Mouse (Mus musculus): Measurements from ENCODE around the gene Phykpl. TPM values are rescaled to one million over a fixed set of nuclear protein-coding genes. Genes with fewer than 3 reads are reported as not detected.

Phykpl gene
- polyA plus RNA-seq, 1 experiment from 2014 or later: 12.4 TPM

- peak overlapping the region; percentile 76 for H3K4me2 ChIP-seq
These were observed 34.4 kb downstream of the Phykpl start for GRCm38 (mm10) chr11:51618894-51619408.

GRCm38 (mm10) chr11:51619409-51620060 lies 35.0 kb downstream of the Phykpl start, which contains the start of gene Nhp2:
Nhp2 (plus strand) TSS chr11:51619735.
- Histone ChIP-seq H3K4me1 (replicated peaks) (peaks cover 35% of the 10 kb centered on the region), H3K9me3 (replicated peaks) (no peaks in the 10 kb centered on the region), H3K36me3 (peaks cover 25% of the 10 kb centered on the region), H3K4me3 (peak within 1 kb of the TSS; percentile 69), H3K9ac (peak within 1 kb of the TSS; percentile 62), H3K27me3 (no peaks in the 10 kb centered on the region), H3K4me2 (peak within 1 kb of the TSS; percentile 76), H3K27ac (peak within 1 kb of the TSS; percentile 35)
- peak; percentile 91 for ATAC-seq (replicated peaks; ENCODE audit: insufficient number of reproducible peaks, insufficient read depth, low FRiP score, low read depth)
- under 1% methylated on average over 51 of the region's 51 CpGs for WGBS

More at GRCm38 (mm10) chr11:51618894-51619408, 34.4 kb downstream of the Phykpl start:
- 0 out of 2 replicates have a peak, but pooled peaks have one; percentile 5 for ATAC-seq (replicated peaks; ENCODE audit: insufficient number of reproducible peaks, insufficient read depth, low FRiP score, low read depth)
- H3K4me1 ChIP-seq (replicated peaks): peaks cover 35% of the 10 kb centered on the region
- no peaks in the 10 kb centered on the region for H3K9me3 ChIP-seq (replicated peaks)
- WGBS: 48% methylated on average over 8 of the region's 8 CpGs
- peak overlapping the region; percentile 69 for H3K4me3 ChIP-seq
- peaks cover 19% of the 10 kb centered on the region for H3K36me3 ChIP-seq
- no peaks in the 10 kb centered on the region for H3K27me3 ChIP-seq
- H3K9ac ChIP-seq: no peak overlapping the region
- peak overlapping the region; percentile 9; the same call in 1 of the 2 replicates for H3K27ac ChIP-seq

- ATAC-seq (replicated peaks; ENCODE audit: insufficient number of reproducible peaks, insufficient read depth, low FRiP score, low read depth): no peak
- WGBS: 1% methylated on average over 11 of the region's 11 CpGs
- peak overlapping the region; percentile 35; the same call in 1 of the 2 replicates for H3K27ac ChIP-seq
These were observed 35.5 kb downstream of the Phykpl start for GRCm38 (mm10) chr11:51620084-51620483.

GRCm38 (mm10) chr11:51621776-51622175 lies 37.2 kb downstream of the Phykpl start:
- 92% methylated on average over 2 of the region's 2 CpGs for WGBS
- Histone ChIP-seq H3K9me3 (replicated peaks) (no peaks in the 10 kb centered on the region), H3K36me3 (peaks cover 44% of the 10 kb centered on the region)

More at GRCm38 (mm10) chr11:51620084-51620483, 35.5 kb downstream of the Phykpl start:
- Histone ChIP-seq H3K9me3 (replicated peaks) (no peaks in the 10 kb centered on the region), H3K9ac (peak overlapping the region; percentile 62), H3K4me2 (peak overlapping the region; percentile 76), H3K27me3 (no peaks in the 10 kb centered on the region), H3K4me3 (peak overlapping the region; percentile 69), H3K4me1 (replicated peaks) (peaks cover 29% of the 10 kb centered on the region), H3K36me3 (peaks cover 30% of the 10 kb centered on the region)

GRCm38 (mm10) chr11:51622971-51623491 lies 38.5 kb downstream of the Phykpl start:
- H3K4me3 ChIP-seq: no peak overlapping the region
- no peaks in the 10 kb centered on the region for H3K9me3 ChIP-seq (replicated peaks)
- ATAC-seq (replicated peaks; ENCODE audit: insufficient number of reproducible peaks, insufficient read depth, low FRiP score, low read depth): no peak
- no peak overlapping the region for H3K4me2 ChIP-seq
- peaks cover 50% of the 10 kb centered on the region for H3K36me3 ChIP-seq
- no peak overlapping the region for H3K9ac ChIP-seq
- H3K27ac ChIP-seq: no peak overlapping the region
- H3K4me1 ChIP-seq (replicated peaks): peaks cover 20% of the 10 kb centered on the region
- WGBS: 76% methylated on average over 7 of the region's 7 CpGs
- no peaks in the 10 kb centered on the region for H3K27me3 ChIP-seq

More at GRCm38 (mm10) chr11:51621776-51622175, 37.2 kb downstream of the Phykpl start:
- H3K9ac ChIP-seq: no peak overlapping the region
- no peak overlapping the region for H3K4me3 ChIP-seq
- H3K4me2 ChIP-seq: no peak overlapping the region
- H3K27ac ChIP-seq: no peak overlapping the region
- H3K4me1 ChIP-seq (replicated peaks): peaks cover 20% of the 10 kb centered on the region
- H3K27me3 ChIP-seq: no peaks in the 10 kb centered on the region
- ATAC-seq (replicated peaks; ENCODE audit: insufficient number of reproducible peaks, insufficient read depth, low FRiP score, low read depth): no peak

GRCm38 (mm10) chr11:51625187-51625820 lies 40.7 kb downstream of the Phykpl start:
- no peak overlapping the region for H3K9ac ChIP-seq
- no peaks in the 10 kb centered on the region for H3K9me3 ChIP-seq (replicated peaks)
- H3K36me3 ChIP-seq: peaks cover 63% of the 10 kb centered on the region
- no peak overlapping the region for H3K4me2 ChIP-seq
- peaks cover 15% of the 10 kb centered on the region for H3K4me1 ChIP-seq (replicated peaks)
- ATAC-seq (replicated peaks; ENCODE audit: insufficient number of reproducible peaks, insufficient read depth, low FRiP score, low read depth): no peak
- no peak overlapping the region for H3K27ac ChIP-seq
- no peak overlapping the region for H3K4me3 ChIP-seq
- no peaks in the 10 kb centered on the region for H3K27me3 ChIP-seq
- WGBS: 67% methylated on average over 5 of the region's 5 CpGs

GRCm38 (mm10) chr11:51627425-51627824 lies 42.9 kb downstream of the Phykpl start:
- Histone ChIP-seq H3K4me3 (no peak overlapping the region), H3K9ac (no peak overlapping the region), H3K36me3 (peaks cover 59% of the 10 kb centered on the region), H3K27ac (no peak overlapping the region), H3K27me3 (no peaks in the 10 kb centered on the region), H3K4me1 (replicated peaks) (0 out of 2 replicates have a peak, but pooled peaks cover 6% of the 10 kb centered on the region), H3K4me2 (no peak overlapping the region), H3K9me3 (replicated peaks) (no peaks in the 10 kb centered on the region)
- ATAC-seq (replicated peaks; ENCODE audit: insufficient number of reproducible peaks, insufficient read depth, low FRiP score, low read depth): no peak
- 94% methylated on average over 9 of the region's 9 CpGs for WGBS

- Histone ChIP-seq H3K9me3 (replicated peaks) (no peaks in the 10 kb centered on the region), H3K27ac (no peak overlapping the region), H3K27me3 (no peaks in the 10 kb centered on the region), H3K4me1 (replicated peaks) (0 out of 2 replicates have a peak, but pooled peaks cover 8% of the 10 kb centered on the region), H3K36me3 (peaks cover 54% of the 10 kb centered on the region), H3K4me3 (no peak overlapping the region), H3K9ac (no peak overlapping the region), H3K4me2 (no peak overlapping the region)
- 77% methylated on average over 8 of the region's 8 CpGs for WGBS
- no peak for ATAC-seq (replicated peaks; ENCODE audit: insufficient number of reproducible peaks, insufficient read depth, low FRiP score, low read depth)
These were observed 43.4 kb downstream of the Phykpl start for GRCm38 (mm10) chr11:51627907-51628306.

GRCm38 (mm10) chr11:51629651-51630314 lies 45.2 kb downstream of the Phykpl start:
- no peak overlapping the region for H3K9ac ChIP-seq
- no peak overlapping the region for H3K4me2 ChIP-seq
- no peaks in the 10 kb centered on the region for H3K9me3 ChIP-seq (replicated peaks)
- H3K27me3 ChIP-seq: no peaks in the 10 kb centered on the region
- no peak for ATAC-seq (replicated peaks; ENCODE audit: insufficient number of reproducible peaks, insufficient read depth, low FRiP score, low read depth)
- 75% methylated on average over 15 of the region's 15 CpGs for WGBS
- H3K36me3 ChIP-seq: peaks cover 36% of the 10 kb centered on the region
- no peak overlapping the region for H3K27ac ChIP-seq
- peaks cover 13% of the 10 kb centered on the region for H3K4me1 ChIP-seq (replicated peaks)
- no peak overlapping the region for H3K4me3 ChIP-seq

- Histone ChIP-seq H3K9me3 (replicated peaks) (no peaks in the 10 kb centered on the region), H3K36me3 (peaks cover 14% of the 10 kb centered on the region), H3K9ac (no peak overlapping the region), H3K27ac (no peak overlapping the region), H3K4me2 (no peak overlapping the region), H3K27me3 (no peaks in the 10 kb centered on the region), H3K4me3 (no peak overlapping the region), H3K4me1 (replicated peaks) (peaks cover 22% of the 10 kb centered on the region)
- WGBS: 75% methylated on average over 6 of the region's 6 CpGs
- ATAC-seq (replicated peaks; ENCODE audit: insufficient number of reproducible peaks, insufficient read depth, low FRiP score, low read depth): no peak
These were observed 47.7 kb downstream of the Phykpl start for GRCm38 (mm10) chr11:51632130-51632753.

All from heart, embryonic 15.5 days (tissue).